8 mouse cellular contexts compared by ENCODE assay signal in genomic region chr7:80023621-80024435, GRCm38 (mm10). TPM values are rescaled to one million over a fixed set of nuclear protein-coding genes. Genes with fewer than 3 reads are reported as not detected.
DNase-seq lines count a peak whose midpoint lies in the region; ATAC-seq and TF ChIP-seq lines count a peak whose summit lies in the region.

No protein-coding gene starts in this region.

- peaks cover 4 to 9% of the 10 kb centered on the region in 2 experiments for H3K4me1 ChIP-seq in MEL (ENCODE audit: control insufficient read depth in 1 of 2, insufficient read depth in 2 of 2, low read length in 2 of 2)
- H3K4me1 ChIP-seq in forebrain, embryonic 13.5 days, result peaks cover 29% of the 10 kb centered on the region
- H3K4me1 ChIP-seq in kidney, postnatal 0 days (replicated peaks; ENCODE audit: insufficient read depth, low read length), result 0 out of 2 replicates have a peak, but pooled peaks cover 4% of the 10 kb centered on the region

- TF ChIP-seq CTCF in MEL (IDR thresholded peaks at IDR 0.05 in 2 of 3, conservative IDR thresholded peaks at IDR 0.05 in 1 of 3; ENCODE audit: control insufficient read depth in 1 of 3, insufficient read depth in 1 of 3, low read depth in 2 of 3, low read length in 3 of 3, poor library complexity in 1 of 3, severe bottlenecking in 1 of 3), result no peak; a peak in 1 of 6 replicates
- TF ChIP-seq CTCF in kidney, postnatal 0 days (IDR thresholded peaks at IDR 0.05; ENCODE audit: low read depth), result peak; percentile 60

- no peak overlapping the region for H3K27ac ChIP-seq in MEL (ENCODE audit: control insufficient read depth, low read depth, low read length)
- peak overlapping the region; percentile 97 for H3K27ac ChIP-seq in forebrain, embryonic 13.5 days
- H3K27ac ChIP-seq in kidney, postnatal 0 days, result peak overlapping the region; percentile 98

- WGBS in forebrain, embryonic 13.5 days, result 64% methylated on average over 5 of the region's 5 CpGs
- WGBS in kidney, postnatal 0 days, result 70% methylated on average over 5 of the region's 5 CpGs

- H3K27me3 ChIP-seq in MEL (ENCODE audit: control insufficient read depth in 1 of 2, insufficient read depth in 2 of 2, low read length in 2 of 2), result no peaks in the 10 kb centered on the region
- H3K27me3 ChIP-seq in forebrain, embryonic 13.5 days, result no peaks in the 10 kb centered on the region
- no peaks in the 10 kb centered on the region for H3K27me3 ChIP-seq in kidney, postnatal 0 days (ENCODE audit: insufficient read depth, low read length)

- H3K9me3 ChIP-seq in MEL (replicated peaks; ENCODE audit: insufficient read depth, low read length), result no peaks in the 10 kb centered on the region
- H3K9me3 ChIP-seq in forebrain, embryonic 13.5 days (replicated peaks), result no peaks in the 10 kb centered on the region
- no peaks in the 10 kb centered on the region for H3K9me3 ChIP-seq in kidney, postnatal 0 days (replicated peaks; ENCODE audit: low read length)

- no peak overlapping the region for H3K4me3 ChIP-seq in MEL (ENCODE audit: control insufficient read depth in 1 of 2, insufficient read depth in 1 of 2, low read depth in 2 of 2, low read length in 2 of 2)
- peak overlapping the region; percentile 82 for H3K4me3 ChIP-seq in forebrain, embryonic 13.5 days
- no peak overlapping the region for H3K4me3 ChIP-seq in kidney, postnatal 0 days (replicated peaks; ENCODE audit: low read depth, low read length)

- H3K36me3 ChIP-seq in MEL (ENCODE audit: control insufficient read depth in 1 of 2, insufficient read depth in 2 of 2, low read length in 2 of 2), result peaks cover 0 to 8% of the 10 kb centered on the region in 2 experiments; a peak in 2 of 4 replicates
- no peaks in the 10 kb centered on the region for H3K36me3 ChIP-seq in forebrain, embryonic 13.5 days (ENCODE audit: poor library complexity, severe bottlenecking)
- no peaks in the 10 kb centered on the region for H3K36me3 ChIP-seq in kidney, postnatal 0 days (ENCODE audit: insufficient read depth, low read length)

- no peak for TF ChIP-seq EP300 in MEL (IDR thresholded peaks at IDR 0.05; ENCODE audit: low read depth in 1 of 2, low read length in 2 of 2)

- peak overlapping the region; percentile 89 for H3K4me2 ChIP-seq in forebrain, embryonic 13.5 days
- H3K4me2 ChIP-seq in kidney, postnatal 0 days (ENCODE audit: low read length), result peak overlapping the region; percentile 89

- H3K79me2 ChIP-seq in MEL (ENCODE audit: control insufficient read depth, insufficient read depth, low read length, poor library complexity), result peaks cover 20% of the 10 kb centered on the region

- no peak for TF ChIP-seq RAD21 in MEL (IDR thresholded peaks at IDR 0.05; ENCODE audit: low read depth, low read length)

- 0 out of 2 replicates have a peak, but pooled peaks have one; percentile 1 for ATAC-seq in forebrain, embryonic 13.5 days
- ATAC-seq in kidney, postnatal 0 days (replicated peaks; ENCODE audit: low FRiP score, low read depth), result no peak

- no peak for TF ChIP-seq POLR2A in MEL (IDR thresholded peaks at IDR 0.05; ENCODE audit: control insufficient read depth in 1 of 2, insufficient read depth in 1 of 2, low read depth in 1 of 2, low read length in 2 of 2, poor library complexity in 1 of 2)

- no peak overlapping the region for H3K9ac ChIP-seq in MEL (ENCODE audit: control insufficient read depth, low read depth, low read length, poor library complexity, severe bottlenecking)
- H3K9ac ChIP-seq in forebrain, embryonic 13.5 days, result peak overlapping the region; percentile 93; the same call in 1 of the 2 replicates
- H3K9ac ChIP-seq in kidney, postnatal 0 days (ENCODE audit: low read depth, low read length), result no peak overlapping the region

- DNase-seq in heart, adult 18-20 months, result peak; percentile 53 to 55
- DNase-seq in heart, adult 9 months (ENCODE audit: low spot score in 2 of 2), result no peak
- DNase-seq in MEL (ENCODE audit: low read depth, low spot score), result peak; percentile 34
- DNase-seq in kidney, postnatal 0 days (ENCODE audit: low spot score), result peak; percentile 79
- peak; percentile 31 for DNase-seq in mesoderm, embryonic 11.5 days (ENCODE audit: low read depth, low spot score)
- peak; percentile 35 to 52 for DNase-seq in thymus, postnatal 36 days
- no peak for DNase-seq in layer of hippocampus, adult 18-20 months (ENCODE audit: low spot score in 2 of 2)

TF ChIP-seq in MEL, 35 proteins besides CTCF, POLR2A, EP300 and RAD21:
- no peak for TF ChIP-seq JUND (IDR thresholded peaks at IDR 0.05; ENCODE audit: low read depth, low read length)
- no peak for TF ChIP-seq MAZ (IDR thresholded peaks at IDR 0.05; ENCODE audit: low read depth, low read length)
- no peak for TF ChIP-seq POLR2AphosphoS2 (IDR thresholded peaks at IDR 0.05; ENCODE audit: low read length)
- TF ChIP-seq TCF12 (IDR thresholded peaks at IDR 0.05; ENCODE audit: low read depth, low read length), result no peak
- TF ChIP-seq UBTF (IDR thresholded peaks at IDR 0.05; ENCODE audit: borderline replicate concordance, insufficient read depth, low read depth, low read length), result no peak

RNA-seq across cellular contexts. Expression of gene Zfp710, which starts 0.8 kb away (rescaled TPM):
- total RNA-seq in heart, adult 18-20 months (2021), result 10 to 100 TPM; 21.6 to 22.4 TPM
- 11.8 and 14.8 TPM in 2 replicates for total RNA-seq in MEL (2012; rRNA removed)
- polyA plus RNA-seq in MEL (2012; ENCODE audit: insufficient read depth in 1 of 2, insufficient read length in 2 of 2, low read depth in 1 of 2, low replicate concordance in 2 of 2, missing spikeins in 1 of 2), result 10 to 100 TPM in 1 of 2 experiments, not detected in 1; 19.1 TPM
- 20.6 and 23.1 TPM in 2 replicates for polyA plus RNA-seq in forebrain, embryonic 13.5 days (2015; fragmentation: Nextera tagmentation; extraction: Ambion mirVana)
- 14.8 and 15.3 TPM in 2 replicates for polyA plus RNA-seq in kidney, postnatal 0 days (2015; fragmentation: Nextera tagmentation; extraction: Ambion mirVana)
- total RNA-seq in layer of hippocampus, adult 18-20 months (2021), result 10 to 100 TPM; 25.6 to 26.0 TPM

Comparison
In these comparisons a context has a peak if more than half of its experiments do, and no peak if none do; other contexts are left out.
1. DNase-seq: peak in heart, adult 18-20 months (2 of 2), MEL (single experiment), kidney, postnatal 0 days (single experiment), mesoderm, embryonic 11.5 days (single experiment) and thymus, postnatal 36 days (2 of 2); none in heart, adult 9 months (0 of 2) and layer of hippocampus, adult 18-20 months (0 of 2).